Mouse (Mus musculus) retina, postnatal 1 day (tissue): ENCODE results near the gene Qtrt1.
"Not testable (repeated sequence)": the region's sequence is repeated elsewhere in the genome, so short reads cannot be mapped to it uniquely, and the experiment has no call there.

Experiments
- DNase-seq: peaks from one replicate; pipeline ENCODE4 v3.0.0-alpha.2; 2012

Gene Qtrt1

DNA sequence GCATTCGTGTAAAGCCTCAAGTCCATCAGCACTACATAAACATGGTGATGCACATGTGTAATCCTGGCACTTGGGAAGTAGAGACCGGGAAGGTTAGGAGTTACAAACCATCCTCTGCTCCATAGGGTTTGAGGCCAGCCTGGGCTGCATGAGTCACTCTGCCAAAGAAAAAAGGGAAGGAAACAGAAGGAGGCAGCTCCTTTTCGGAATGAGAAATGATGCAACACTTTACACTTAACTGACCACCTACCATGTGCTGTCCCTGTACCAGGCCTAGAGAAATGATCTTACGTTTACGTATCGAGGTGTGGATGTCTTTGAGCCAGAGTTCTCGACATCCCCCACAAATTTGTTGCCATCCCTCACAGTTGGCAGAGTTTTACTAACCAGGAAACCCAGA is 41.4 kb downstream of the Qtrt1 start:
- DNase-seq: no peak

DNA sequence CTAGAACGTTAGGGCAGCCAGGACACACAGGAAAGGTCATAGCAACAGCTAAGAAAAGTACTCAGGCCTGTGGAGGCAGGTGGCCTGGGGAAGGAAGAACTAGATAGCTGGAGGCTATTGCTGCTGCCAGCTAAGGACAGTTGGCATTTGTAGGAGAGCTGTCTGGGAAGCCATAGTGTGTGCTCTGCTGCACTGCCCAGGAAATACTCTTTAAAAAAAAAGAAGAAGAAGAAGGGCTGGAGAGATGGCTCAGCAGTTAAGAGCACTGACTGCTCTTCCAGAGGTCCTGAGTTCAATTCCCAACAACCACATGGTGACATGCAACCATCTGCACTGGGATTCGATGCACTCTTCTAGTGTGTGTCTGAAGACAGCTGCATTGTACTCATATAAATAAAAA is 41.8 kb downstream of the Qtrt1 start:
- DNase-seq: no peak

DNA sequence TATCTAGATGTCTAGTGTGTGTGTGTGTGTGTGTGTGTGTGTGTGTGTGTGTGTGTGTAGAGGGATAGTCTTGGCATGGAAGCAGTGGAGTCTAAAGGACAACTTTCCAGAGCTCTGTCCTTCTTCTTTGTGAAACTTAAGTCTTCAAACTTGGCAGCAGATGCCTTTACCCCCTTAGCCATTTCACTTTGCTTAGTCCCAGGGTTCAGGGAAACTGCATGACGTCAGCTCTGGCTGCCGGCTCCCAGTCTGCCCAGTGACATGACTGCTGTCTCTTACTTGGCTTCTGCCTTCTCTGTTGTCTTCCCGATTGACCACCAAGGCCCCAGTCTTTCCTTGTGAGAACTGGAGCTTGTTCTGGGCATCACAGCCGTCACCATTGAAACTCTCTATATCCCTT is 42.9 kb downstream of the Qtrt1 start:
- DNase-seq: no peak

DNA sequence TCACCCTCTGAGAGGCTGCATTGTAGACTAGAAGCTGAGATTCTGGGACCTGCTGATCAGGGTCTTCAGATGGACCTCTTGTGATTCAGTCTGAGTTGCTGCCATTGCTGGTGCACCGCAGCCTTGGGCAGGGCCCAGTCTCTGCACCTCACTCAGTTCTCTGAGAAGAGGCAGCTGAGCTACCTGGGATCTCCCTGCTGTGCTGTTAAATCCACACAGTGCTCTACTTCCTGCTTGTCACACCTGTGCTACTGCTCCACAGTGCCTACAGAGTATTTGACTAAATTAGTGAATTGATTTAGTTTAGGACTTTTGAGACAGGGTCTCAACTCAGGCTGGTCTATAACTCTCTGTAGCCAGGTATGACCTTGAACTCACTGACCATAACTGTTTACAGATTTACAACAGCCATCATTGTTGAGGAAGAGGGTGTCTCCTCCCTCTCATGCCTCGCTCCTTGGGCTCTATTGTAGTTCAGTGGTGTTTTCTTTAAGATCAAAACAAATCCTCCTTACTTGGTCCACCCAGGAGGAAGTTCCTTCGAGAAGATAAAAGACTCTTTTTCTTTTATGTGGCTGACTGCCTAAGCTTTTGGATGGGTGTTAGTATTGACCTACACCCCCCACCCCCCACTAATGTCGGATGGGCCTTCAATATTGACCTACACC is 43.6 kb downstream of the Qtrt1 start:
- no peak for DNase-seq

DNA sequence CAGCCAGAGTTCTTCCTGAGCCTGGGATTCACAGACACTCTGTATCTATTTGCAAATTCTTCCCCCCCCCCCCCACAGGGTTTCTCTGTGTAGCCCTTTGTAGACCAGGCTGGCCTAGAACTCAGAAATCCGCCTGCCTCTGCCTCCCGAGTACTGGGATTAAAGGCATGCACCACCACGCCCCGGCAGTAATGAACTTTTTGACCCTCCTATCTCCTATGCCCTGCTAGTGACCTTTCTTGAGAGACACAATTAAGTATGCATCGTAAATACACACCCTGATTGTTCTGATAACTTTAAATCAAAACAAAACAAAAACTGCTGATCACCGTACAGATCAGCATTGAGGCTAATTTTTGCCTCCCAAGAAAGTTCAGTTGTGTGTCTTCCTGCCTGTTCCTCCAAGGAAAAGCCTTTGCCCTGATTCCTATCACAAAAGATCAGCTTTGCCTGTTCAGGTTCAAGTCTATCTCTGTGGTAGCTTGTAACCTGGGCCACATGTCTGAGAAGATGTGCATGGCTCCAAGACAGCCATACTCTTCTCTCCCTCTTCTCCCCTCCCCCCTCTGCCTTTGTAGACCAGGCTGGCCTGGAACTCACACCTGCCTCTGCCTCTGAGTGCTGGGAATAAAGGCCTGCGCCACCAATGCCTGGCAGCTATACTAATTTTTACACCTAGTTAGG is 44.8 kb downstream of the Qtrt1 start:
- no peak for DNase-seq

DNA sequence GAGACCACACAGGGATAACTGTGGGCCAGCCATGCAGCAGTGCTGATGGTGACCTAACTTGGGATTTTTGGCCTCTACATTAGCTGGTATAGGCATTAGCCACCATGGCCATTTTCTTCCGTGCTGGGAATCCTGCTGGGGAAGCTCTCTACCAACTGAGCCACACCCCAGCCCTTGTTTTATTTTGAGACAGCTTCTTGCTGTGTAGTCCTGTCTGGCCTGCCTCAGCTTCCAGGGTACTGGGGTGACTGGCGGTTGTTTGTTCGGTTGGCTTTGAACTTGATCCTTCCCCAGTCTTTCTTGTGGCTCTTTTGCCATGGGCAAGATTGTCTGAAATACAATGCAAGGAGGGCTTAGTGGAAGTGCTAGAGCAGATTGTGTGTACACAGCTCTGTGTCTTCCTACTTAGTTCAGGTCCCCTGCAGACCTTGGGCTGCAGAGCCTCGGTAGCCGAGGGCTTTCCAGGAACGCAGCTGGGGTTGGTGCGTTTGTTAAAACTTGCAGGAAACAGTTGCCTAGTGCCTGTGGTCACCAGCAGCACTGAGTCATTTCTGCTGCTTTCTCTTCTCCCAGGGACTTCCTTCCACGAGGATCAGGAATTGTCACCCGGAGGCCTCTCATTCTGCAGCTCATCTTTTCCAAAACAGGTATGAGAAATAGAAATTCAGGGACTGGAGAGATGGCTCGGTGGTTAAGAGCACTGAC is 45.4 kb downstream of the Qtrt1 start:
- DNase-seq: no peak

DNA sequence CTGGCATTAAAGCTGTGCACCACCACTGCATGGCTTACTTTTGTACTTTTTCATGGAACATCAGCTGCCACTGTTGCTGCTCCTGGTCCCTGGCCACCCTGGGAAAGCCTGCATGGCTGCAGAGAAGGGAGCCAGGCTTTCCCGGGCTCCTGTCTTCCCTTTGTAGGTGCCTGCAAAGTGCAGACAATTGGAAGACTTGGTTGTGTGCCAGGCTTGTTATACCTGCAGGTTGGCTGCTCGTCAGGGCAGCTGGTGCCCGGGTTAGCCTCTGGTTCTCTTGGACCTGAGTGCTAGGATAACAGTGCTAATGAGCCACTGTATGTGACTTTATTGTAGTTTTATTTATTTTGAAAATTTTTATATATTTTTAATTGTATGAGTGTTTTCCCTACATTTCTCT is 47.2 kb downstream of the Qtrt1 start:
- no peak for DNase-seq

DNA sequence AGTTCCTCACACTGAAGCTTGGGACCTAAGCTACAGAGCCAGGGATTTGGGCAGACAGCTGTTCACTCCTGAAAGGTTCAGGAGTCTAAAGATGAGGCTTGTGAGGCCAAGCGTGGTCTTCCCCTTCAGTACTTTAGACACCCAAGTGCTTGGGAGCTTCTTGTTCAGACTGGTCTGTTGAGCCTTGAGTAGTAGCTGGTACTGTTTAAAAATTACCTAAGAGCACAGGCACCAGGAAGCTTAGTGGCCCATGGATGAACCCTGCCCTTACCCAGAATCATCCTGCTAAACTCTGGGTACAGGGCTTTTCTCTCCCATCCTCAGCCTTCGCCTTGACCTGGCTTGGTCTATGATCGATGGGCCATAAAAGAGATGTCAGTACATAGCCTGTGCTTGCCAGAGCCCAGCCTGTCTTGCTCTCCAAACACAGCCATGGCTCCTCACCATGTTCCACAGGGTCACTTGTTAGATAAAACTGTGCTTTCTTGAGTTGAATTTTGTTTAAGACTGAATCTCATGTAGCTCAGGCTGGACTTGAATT is 48.8 kb downstream of the Qtrt1 start:
- DNase-seq: no peak

DNA sequence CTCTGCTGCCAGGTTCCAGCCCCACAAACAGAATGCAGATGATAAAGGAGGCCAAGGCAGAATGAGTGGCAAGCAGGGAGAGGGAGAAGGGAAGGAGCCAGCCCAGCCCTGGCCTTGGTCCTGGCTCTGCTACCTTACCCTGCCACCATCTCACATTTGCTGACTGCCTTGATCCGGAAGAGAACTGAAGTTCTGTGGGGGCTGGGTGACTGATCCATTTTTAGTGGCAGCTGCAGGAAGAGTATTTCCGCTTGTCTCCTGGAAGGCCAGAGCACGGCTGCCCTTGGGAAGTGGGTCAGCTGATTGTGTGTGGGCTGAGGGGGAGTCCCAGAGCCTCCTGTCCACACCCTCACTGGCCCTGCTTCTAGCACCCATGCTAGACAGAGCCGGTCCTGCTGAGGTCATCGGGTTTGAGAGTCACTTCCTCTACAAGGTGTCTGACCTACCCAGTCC is 51.5 kb downstream of the Qtrt1 start:
- DNase-seq: peak; percentile 75

DNA sequence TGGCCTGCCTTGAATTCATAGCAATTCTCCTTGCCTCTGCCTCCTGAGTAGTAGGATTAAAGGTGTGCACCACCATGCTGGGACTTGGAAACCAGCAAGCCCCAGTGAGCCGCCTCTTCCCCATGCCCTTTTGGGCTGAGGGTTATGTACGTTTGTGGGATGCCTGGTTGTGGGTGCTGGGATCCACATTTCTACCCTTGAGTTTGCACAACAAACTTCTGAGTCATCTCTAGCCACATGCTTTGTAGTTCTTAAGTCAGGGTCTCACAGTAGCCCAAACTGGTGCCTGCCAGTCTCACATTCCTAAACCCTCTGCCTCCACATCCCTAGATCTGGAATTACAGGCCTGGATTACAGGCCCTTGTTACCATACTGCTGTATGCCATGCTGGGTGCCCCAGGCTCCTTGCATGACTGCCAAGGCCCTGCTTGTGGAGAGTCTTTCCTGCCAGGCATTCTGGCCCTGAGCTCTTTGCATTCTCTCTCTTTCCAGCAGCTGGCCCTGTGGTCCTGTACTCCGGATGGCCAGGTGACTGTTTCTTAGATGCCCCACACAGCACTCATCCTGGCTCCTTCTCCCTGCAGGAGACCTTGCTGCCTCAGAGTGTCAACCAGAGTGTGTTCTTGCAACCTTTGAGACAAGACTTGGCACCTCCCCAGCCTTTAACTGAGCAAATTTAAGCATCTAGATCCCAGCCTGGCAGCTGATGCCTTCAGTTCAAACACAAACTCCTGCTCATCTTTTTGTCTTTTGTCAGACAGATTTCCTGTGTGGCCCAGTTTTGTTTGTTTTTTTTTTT is 52.3 kb downstream of the Qtrt1 start:
- DNase-seq: no peak

DNA sequence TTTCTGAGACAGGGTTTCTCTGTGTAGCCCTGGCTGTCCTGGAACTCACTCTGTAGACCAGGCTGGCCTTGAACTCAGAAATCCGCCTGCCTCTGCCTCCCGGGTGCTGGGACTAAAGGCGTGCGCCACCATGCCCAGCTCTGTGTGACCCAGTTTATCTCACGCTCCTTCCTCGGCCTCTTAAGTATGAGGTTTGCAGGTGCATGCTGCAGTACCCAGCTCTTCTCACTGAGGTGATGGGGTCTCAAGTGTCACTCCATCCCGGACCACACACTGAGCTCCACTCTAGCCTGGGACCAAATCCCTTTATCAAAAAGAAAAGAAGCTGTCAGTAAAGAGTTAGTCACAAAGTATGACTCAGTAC is 52.9 kb downstream of the Qtrt1 start:
- DNase-seq: not testable (repeated sequence)

DNA sequence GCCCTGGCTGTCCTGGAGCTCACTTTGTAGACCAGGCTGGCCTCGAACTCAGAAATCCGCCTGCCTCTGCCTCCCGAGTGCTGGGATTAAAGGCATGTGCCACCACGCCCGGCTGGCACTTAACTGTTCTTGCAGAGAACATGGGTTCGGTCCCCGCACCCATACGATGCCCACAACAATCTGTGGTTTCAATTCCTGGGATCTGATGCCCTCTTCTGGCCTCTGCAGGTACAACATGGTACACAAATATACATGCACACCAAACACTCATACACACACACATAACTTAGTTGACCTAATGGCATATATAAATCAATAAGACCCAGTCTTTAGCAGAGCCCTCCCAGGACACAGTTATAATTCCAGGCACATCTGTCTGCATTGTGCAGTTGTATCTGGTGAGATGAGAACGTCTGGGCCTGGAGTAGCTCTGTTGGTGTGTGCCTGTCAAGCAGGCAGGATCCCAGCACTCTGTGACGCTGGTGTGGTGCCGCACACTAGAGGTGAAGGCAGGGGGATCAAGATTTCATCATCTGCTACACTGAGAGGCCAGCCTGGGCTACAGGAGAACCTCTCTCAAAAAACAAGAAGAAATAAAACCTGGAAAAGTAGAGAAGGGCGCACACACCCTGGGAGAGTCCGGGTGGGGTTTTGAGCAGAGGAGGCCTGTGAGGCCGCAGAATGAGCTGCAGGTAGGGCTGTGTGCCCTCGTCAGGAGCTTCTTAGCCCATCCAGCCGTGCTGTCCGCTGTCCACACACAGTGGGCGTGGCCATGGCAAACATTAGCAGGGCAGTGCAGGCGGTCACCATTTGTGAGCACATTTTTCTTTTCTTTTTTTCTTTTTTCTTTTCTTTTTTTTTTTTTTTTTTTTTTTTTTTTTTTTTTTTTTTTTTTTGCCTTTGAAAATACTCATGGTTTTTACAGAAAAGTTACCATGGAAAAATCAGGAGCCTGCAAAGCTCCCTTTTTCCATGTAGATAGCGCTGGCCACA is 57.7 kb downstream of the Qtrt1 start:
- peak; percentile 54 for DNase-seq
